Mouse (Mus musculus) right cerebral cortex, adult 18-20 months (tissue): ENCODE results near the gene Nkrf.
"Not testable (repeated sequence)": the region's sequence is repeated elsewhere in the genome, so short reads cannot be mapped to it uniquely, and the experiment has no call there.

Experiments used
- DNase-seq: peaks from one replicate; pipeline ENCODE4 v3.0.0; 2022; ENCODE audit warnings: mixed read lengths

The Nkrf gene

DNA sequence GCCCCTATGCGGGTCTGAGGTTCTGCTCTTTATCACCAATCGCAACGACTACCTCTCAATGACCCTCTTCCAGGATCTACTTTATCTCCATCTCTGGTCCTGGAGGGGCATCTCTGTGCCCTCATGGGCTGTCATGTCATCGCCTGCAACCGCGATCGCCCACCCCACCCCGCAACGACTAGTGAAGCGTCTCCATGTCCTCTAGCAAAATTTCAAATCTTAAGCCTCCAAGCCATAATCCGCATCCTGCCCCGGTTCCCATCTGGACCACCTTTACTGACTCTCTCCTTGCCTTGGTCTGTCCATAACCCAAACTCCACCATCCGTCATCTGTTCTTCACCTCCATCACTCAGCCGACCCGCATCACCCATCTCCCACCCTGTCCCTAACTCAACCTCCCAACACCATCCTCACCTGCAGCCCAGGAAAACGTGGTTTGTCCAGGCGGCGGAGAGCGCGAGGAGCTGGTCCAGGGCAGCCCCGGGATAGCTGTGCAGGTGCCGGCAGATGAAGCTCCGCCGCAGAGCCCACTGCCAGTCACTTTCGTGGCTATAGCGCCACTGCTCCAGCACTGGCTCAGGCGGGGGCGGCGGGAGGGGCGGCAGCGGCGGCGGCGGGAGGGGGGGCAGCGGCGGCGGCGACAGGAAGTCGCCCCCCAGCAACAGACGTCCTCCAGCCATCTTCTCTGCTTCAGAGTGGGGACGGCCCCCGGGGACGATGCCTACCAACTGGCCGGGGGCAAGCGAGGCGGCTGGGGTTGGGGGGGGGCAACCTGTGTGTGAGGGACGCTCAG is at the start of gene Nkrf:
TSS of gene Nkrf (minus strand) at position 579 of the 794 bp plus-strand sequence.
- DNase-seq, result peak; percentile 43

DNA sequence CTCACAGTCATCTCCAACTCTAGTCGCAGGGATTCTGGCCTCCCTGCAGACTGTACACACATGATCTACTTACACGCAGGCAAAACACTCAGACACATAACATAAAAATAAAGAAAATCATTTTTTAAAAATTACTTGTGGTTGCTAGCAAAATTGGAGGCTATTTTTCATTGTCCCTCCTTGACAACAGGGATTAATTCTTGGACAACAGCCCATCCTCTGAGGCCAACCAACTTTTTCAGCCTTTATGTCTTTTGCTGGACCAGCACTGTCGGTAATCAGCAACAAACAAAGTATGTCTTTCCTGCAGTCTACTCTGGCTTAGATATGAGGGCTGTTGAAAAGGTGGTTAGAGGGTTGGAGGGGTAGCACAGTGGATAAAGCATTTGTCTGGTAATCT is 38.4 kb upstream of the Nkrf start:
- no peak for DNase-seq

DNA sequence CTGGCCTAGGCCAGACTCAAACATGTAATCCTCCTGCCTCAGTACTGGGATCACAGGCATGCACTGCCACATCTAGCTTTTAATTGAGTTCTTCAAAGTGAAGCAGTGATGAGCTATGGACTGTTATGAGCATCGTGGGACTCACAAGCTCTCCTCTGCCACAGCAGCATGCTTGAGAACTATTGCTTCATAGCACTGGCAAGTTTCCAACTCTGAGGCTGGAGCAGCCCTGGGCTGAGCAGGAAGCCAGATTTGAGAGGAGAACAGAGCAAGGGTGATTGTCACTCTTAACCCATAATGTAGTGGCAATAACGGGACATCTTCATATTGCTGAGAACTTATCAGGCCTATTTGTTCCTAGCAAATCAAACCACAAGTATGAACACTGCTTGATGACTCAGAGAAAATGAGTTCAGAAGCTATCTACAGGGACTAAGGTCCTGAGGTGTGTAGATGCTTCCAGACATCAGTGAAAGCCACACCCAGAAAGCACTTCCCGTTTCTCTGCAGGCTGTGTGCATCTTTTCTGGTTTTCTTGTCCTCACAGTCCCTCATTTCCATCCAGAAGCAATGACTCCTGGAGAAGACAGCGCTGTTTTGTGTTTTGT is 37.2 kb upstream of the Nkrf start:
- DNase-seq, result peak; percentile 24

DNA sequence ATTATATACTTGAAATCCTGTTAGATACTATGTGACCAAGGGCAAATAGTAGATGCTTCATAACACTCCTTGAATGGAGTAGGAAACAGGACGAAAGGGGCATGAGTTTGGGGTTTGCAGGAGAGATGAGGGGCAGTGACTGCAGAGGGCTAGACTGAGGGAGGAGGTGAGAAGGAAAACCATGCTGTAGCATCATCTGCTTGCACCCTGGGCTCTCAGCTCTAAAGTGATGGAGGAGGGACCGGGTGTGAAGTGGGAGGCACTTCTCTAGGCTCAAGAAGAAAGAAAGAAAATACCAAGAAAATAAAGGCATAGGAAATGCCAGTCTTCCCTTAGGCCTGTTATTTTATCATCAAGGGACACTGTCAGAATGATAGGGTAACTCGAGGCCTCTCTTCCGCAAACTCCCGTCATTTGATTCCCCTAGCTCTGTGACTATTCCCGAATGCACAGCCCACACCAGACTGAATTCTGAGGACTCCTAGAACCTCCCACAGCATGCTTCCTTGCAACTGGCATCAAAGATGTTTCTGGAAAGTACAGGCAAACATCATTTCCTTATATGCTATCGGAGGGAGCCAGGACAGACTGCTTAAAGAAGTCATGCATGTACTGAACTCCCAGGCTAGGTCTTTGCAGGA is 32.7 kb upstream of the Nkrf start:
- peak; percentile 26 for DNase-seq

DNA sequence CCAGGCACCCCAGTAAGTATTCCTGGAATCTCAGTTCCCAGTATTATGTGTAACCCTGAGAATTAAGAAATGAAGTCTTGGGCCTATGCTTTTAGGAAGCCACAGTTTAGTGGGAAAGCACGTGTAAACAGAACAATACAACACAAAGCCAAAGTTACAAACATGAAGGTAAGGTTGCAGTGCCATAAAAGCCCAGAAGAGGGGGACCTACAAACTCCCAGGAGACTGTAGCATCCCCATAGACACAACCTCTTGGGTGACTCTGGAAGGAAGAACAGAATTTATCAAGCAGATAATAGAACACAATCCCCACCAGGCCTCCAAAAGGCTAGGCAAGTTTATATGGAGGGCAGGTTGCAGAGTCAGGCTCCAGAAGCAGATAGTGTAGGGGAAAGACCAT is 27.9 kb upstream of the Nkrf start:
- no peak for DNase-seq

DNA sequence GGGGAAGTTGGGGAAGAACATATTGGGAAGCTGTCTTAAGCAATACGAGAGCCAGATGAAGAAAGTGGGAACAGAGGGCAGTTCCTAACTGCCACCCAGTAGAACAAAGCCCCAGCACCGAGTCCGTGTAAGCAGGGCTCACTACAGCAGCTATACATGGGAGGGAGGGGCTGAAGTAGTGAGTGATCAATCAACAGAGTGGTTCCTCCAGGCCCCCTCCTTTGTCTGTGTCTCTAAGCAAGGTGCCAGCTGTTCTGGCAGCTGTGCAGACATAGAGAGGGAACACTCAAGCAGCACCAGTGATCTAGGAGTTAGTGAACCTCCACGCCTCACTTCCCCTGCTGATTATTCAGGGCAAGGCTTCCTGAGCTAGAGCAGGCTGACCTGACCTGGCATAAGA is 27.0 kb upstream of the Nkrf start:
- no peak for DNase-seq

DNA sequence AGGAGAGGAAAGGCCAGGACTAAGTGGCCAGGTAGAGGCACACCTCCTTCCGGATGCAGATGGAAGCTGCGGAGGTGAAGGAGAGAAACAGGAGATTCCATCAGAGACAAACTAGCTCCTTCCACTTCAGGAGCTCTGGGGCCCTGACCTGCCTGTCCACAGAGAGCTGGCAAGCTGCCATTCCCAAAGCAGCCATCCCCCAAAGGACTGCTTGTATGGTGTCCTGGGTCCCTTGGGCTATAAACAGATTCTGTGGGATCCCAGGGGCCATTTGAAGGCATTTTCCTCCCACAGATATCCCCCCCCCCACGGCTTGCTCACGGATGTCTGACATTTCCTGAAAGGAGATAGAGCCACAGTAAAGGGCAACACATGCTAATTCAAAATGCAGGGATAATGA is 26.1 kb upstream of the Nkrf start:
- DNase-seq, result no peak

DNA sequence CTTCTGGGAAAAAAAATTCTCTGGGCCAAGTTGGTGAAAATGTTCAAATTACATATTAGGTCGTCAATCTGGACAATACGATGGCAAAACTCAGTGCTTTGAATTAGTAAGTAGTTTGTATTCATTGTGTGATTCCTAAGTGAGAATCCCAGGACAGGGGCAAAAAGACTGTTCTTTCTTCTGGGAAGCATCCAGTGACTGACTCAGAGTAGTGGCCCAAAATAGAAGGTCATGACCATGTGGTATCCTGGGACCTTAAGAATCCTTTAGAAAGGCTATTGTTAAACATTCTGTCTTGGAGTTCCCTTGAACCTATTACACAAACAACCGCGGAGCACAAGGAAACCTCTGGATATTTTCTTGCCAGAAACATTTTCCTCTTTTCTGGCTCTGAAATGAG is 18.6 kb upstream of the Nkrf start:
- DNase-seq, result no peak

DNA sequence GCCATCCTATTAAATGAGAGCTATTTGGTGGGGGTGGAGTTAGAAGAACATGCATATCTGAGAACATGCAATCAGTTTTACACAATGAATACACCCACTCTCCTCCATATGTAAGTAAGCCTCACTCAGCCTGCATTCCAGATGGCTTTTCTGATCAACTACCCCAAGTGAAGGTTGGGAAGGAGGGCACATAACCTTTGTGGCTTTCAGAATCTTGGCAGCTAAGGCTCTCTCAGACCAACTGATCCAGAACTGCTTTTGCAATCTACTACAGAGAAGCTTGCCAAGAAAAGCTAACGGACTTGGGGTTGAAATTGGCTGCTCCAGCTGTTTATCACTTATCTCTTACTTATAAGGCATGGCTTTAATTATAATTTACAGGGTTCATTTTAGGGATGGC is 15.1 kb upstream of the Nkrf start:
- no peak for DNase-seq

DNA sequence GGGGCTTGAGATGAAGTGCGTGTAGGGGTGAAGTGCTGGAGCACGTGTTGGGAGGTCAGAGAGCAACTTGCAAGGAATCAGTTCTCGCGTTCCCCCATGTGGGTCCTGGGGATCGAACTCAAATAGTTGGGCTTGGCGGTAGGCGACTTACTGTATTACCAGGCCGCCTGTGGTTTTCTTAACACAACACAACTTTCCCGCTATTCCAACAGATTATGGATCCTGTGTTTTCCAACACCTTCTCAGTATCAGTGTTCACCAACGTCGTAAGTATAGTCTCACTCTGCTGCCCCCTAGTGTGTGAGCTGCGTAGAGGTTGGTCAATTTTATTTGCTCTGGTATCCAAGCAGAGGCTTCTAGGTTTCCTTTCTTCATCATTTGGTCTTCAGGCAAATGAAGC is 8.6 kb upstream of the Nkrf start:
- peak; percentile 10 for DNase-seq

DNA sequence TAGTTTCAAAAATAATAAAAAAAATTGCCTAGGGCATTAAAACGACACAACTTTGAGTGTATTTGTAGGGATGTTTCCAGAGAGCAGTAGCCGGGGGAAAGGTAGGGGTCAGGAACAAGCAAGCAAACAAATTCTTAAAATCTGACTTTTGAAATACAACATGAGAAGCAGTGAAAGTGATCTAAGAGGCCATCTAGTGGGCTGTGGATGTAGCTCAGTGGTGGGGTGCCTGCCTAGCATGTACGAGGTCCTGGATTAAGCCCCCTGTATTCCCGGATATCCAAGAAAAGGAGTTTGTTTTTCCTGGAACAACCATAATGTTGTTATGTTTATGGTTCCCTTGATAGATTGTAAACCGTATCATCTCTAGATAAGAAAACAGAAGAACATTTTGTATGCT is 3.8 kb upstream of the Nkrf start:
- no peak for DNase-seq

DNA sequence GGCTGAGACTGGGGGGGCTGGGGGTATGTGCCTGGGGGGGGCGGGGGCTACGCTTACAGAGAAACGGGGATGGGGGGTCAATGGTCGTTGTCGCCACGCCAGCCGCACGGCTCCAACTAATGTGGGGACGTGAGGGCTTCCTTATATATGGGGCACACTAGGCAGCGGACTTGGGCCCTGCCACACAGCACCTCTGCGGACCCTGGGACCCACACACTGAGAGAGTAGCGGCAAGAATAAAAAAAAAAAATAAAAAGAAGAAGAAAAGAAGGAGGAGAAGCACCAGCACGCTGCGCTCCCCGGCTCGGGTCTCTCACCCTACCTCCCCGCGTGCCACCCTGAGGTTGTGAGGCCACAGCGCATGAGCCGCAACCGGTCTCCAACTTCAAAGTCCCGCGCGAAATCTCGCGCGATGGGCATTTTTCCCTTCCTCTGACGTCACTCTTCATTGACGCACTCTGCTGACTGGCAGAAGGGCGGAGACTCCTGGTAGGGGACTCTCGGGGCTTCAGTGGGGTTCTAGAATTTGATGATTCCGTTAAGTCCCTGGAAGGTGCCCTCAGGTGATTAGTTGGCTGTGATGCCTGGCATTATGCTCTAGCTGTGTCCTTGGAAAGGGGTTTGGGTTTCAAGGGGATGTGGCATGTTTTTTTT is 543 bp upstream of the Nkrf start:
- peak; percentile 92 for DNase-seq

DNA sequence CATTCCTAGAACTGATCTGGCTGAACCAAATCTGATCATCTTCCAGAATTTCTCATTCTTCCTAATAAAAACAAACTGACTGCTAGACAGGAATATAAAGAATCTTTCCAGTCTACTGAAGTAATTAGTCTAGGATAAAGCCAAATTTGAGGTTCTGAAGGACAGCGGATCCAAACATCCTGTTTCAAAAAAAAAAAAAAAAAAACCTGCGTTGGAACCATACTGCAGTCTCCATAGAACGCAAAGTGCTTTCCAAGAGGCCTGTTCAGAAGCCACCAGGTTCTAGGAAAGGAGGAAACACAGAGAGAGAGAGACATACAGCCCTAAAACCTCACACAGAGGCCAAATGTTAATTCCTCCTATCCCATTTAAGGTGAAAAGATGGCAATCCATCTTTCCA is 1.0 kb downstream of the Nkrf start:
- no peak for DNase-seq

DNA sequence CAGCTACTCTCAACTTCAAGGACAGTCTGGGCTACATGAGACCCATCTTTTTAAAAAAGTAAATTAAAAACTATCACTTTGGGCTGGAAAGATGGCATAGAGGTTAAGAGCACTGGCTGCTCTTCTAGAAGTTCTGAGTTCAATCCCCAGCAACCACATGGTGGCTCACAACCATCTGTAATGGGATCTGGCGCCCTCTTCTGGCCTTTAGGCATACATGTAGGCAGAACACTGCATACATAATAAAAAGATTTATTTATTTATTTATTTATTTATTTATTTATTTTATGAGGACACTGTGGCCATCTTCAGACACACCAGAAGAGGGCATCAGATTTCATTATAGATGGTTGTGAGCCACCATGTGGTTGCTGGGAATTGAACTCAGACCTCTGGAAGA is 3.8 kb downstream of the Nkrf start:
- not testable (repeated sequence) for DNase-seq

DNA sequence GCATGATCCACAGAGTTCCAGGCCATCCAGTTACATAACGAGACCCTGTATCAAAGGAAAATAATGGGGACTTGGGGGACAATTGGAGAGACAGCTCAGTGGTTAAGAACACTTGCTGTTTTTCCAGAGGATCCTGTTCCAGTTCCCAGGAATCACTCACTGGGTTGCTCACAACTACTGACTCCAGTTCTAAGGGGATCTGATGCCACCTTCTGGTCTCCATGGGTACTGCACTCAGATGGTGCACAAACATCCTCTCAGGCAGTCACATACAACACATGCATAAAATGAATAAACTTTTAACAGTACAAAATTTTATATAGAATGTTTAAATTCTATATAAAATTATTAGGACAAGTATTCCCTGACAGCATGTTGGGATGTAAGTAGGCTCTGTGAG is 18.0 kb downstream of the Nkrf start:
- DNase-seq, result no peak

DNA sequence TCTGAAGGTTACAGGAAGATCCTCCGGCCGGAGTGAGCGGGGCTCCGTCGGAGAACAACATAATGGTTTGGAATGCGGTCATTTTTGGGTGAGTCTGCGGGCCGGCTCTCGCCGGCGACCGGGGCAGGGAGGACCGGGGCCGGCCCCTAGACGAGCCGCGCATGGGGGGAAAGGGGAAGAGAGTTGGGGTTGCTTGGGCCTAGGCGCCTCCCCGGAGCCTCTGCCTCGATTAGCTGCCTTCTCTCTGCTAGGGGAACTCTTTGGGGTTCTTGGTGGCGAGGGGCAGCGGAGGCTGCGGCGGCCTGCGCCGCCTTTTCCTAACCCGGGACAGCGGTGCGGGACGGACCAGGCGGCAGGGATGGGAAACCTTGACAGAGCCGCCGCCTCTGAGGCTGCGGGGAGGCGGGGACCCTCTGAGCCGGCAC is 28.0 kb downstream of the Nkrf start:
- DNase-seq, result no peak

DNA sequence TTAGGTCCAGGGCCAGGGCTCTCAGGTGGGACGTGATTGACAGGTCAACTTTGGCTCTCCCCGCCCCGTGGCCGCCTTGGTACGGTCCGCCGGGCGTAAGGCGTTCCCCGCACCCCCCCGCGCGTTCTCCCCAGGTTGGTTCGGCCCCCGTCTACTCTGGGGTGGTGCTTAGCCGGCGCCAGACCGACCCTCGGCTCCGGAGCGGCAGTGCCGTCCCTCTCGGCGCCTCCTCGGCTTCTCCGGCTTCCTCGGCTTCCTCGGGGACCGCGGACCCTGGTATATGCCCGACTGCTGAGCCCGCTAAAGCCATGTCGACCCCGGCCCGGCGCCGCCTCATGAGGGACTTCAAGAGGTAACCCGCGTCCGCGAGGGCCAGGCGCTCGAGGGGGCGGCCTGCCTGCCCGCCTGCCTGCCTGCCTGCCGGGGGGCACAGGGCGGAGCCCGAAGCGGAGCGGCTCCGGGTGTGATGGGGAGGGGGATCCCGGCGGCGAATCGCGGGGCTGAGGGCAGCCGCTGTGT is 28.5 kb downstream of the Nkrf start:
- DNase-seq, result peak; percentile 84

DNA sequence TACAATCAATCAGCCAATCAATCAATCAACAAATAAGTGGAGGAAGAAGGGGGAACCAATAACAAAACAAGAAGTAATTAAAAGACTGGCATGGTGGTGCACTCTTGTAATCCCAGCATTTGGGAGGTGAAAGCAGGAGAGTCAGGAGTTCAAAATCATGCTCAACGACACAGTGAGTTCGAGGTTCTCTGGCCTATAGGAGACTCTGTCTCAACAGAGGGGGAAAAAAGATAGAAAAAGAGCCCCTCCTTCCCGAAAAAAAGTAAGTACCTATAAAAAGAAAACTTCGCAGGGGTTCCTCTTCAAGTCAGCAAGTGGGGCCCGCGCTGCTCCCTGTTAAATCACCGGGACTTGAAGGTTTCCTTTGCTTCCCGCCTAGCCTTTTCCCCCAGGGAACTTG is 28.9 kb downstream of the Nkrf start, which contains the start of the genes Ube2a and C330007P06Rik:
TSS of gene Ube2a (plus strand) at position 136 of the 400 bp plus-strand sequence.
TSS of gene C330007P06Rik (minus strand) at position 347 of the 400 bp plus-strand sequence.
- no peak for DNase-seq

DNA sequence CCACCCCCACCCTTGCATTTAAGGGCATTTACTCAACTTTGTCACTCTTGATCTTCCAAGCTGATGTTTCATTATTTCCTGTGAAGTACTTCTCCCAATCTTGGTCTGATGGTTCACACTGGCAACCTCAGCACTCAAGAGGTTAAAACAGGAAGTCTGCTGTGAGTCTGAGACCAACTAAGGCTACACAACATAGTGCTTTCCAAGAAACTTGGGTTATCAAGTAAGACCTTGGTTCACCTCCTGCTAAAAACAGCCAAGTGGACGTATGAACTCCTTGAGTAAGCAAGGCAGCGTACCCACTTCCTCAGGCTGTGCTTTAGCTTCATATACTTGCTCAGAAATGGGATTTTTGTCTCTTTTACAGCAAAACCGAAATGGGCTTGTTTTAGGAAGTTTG is 32.3 kb downstream of the Nkrf start:
- DNase-seq, result no peak

DNA sequence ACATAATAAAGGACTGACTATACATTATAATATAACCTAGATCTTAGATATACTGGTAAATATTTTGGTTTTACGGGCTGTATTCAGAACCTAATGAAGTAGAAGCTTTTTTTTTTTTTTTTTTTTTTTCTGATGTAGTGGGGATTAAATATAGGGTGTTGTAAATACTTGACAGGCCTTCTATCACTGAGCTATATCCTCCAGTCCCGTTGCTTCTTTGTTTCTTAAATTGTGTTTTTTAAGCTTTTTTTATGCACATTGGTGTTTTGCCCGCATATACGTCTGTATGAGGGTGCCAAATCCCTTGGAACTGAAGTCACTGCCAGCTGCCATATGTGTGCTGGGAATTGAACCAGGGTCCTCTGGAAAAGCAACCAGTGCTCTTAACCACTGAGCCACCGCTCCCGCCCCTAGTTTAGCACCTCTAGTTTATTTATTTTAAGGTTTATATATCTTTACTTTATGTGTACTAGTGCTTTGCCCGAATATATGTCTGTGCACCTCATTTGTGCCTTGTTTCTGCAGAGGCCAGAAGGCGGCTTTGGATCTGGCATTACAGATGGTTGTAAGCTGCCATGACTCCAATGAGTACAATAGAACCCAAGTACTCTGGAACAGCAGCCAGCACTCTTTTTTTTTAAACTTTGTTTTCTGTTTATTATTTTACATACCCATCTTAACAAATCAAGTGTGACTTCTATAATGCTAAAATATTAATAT is 37.9 kb downstream of the Nkrf start:
- DNase-seq, result no peak

DNA sequence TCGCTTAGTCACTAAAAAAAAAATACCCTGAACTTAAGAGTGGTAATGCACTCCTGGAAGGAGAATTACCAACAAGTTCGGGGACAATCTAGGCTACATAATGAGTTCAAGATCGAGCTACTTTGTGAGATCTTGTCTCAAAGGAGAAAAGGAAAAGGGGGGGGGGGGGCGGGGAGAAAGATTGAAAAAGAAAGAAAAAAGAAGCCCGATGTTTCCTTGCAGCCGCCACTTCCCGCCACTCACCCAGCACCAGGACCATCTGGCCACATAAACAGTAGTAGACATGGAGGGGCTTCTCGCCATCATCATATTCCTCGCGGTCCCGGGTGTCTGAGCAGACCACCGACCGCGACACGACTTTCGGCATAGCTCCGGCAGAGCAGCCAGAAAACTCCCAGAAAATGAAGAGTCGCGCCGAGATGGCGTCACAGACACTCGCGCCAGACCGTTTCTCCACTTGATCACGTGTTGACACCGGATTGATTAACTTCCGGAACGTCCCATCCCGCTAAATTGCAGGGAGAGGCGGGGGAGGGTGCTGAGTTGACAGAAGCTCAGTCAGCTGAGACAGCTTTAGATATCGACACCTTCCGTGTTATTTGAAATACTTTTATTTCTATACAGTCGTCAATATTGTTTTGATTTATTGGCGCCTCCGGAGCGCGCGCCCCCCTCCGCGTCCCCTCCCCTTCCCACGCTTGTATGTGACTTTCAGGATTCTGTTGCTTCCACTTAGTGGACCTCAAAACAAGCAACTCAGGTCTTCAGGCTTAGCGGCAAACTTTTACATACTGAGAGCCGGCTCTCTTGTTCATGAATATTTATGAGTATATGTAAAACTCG is 38.7 kb downstream of the Nkrf start:
- peak; percentile 85 for DNase-seq

DNA sequence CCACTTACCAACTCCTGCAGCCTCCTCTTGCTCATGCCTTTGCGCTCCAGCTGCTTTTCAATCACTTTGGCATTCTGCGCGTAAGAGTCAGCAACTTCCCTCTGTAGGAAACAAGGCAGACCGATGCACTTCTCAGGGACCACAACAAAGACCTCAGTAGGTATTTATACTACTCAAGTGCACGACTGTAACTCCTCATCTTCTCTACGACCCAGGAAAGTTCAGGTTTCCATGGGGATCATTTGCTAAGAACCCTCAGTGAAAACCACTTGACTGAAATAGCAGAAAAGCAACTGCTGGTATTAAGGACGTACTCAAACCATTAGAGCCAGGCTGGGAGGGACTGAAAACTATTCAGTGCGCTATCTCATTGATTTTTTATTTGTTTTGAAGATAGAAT is 50.1 kb downstream of the Nkrf start:
- DNase-seq, result no peak
